Mouse (Mus musculus) erythroblast, embryonic 14.5 days (primary cell): ENCODE data around the gene Irs1.

Experiments
- GATA1 ChIP-seq: IDR thresholded peaks from 2 replicates; pipeline ENCODE4 v1.6.1; 2012; ENCODE audit warnings: low read length, inconsistent platforms, mixed read lengths
- TAL1 ChIP-seq: IDR thresholded peaks from 3 replicates; pipeline ENCODE4 v1.6.1; 2012; ENCODE audit warnings: low read length, inconsistent platforms, mixed read lengths

- TF ChIP-seq TAL1, result no peak
- TF ChIP-seq GATA1, result no peak
These were observed 1.9 kb downstream of the Irs1 start for GRCm38 (mm10) chr1:82289116-82289989.
